Mouse (Mus musculus): ENCODE data around the gene Ier5. TPM values are rescaled to one million over a fixed set of nuclear protein-coding genes. Genes with fewer than 3 reads are reported as not detected.

Ier5 gene
- total and polyA plus RNA-seq, 3 experiments = 47.7 to 59.3 (median 58.8) TPM

- peak; percentile 93 for TF ChIP-seq NELFE (IDR thresholded peaks at IDR 0.05; ENCODE audit: low read depth, low read length)
- peak; percentile 46 for TF ChIP-seq RAD21 (IDR thresholded peaks at IDR 0.05; ENCODE audit: low read depth, low read length)
- TF ChIP-seq UBTF (IDR thresholded peaks at IDR 0.05; ENCODE audit: low read depth, low read length) = no peak
- TF ChIP-seq POLR2AphosphoS2 (IDR thresholded peaks at IDR 0.05; ENCODE audit: low read depth, low read length) = peak; percentile 57; the same call in 1 of the 2 replicates
- TF ChIP-seq USF1 (IDR thresholded peaks at IDR 0.05; ENCODE audit: low read depth, low read length) = no peak
- peak; percentile 97 for TF ChIP-seq MEF2A (IDR thresholded peaks at IDR 0.05; ENCODE audit: borderline replicate concordance, low read depth, low read length)
Measured at GRCm38 (mm10) chr1:155050174-155050573, 49.3 kb downstream of the Ier5 start (continued).

GRCm38 (mm10) chr1:155048947-155049346 lies 50.5 kb downstream of the Ier5 start:
- H3K4me2 ChIP-seq (ENCODE audit: insufficient read depth, low read depth, poor library complexity, severe bottlenecking) = peak overlapping the region; percentile 88
- H3K27ac ChIP-seq (ENCODE audit: insufficient read depth, low read depth) = peak overlapping the region; percentile 86; the same call in 1 of the 2 replicates
- dilution Hi-C loops (cut with MboI; ENCODE audit: extremely low pct_ligation_motif_present, extremely low pct_unique_long_range_greater_than_20kb, low sequenced_read_pairs) = loop anchor here (25.0 kb wide), 1 partner anchor 163 kb away; no protein-coding TSS in a partner anchor
- no peak overlapping the region for H3K4me3 ChIP-seq (replicated peaks in 1 of 3; ENCODE audit: low read depth in 2 of 3, low read length in 2 of 3, poor library complexity in 1 of 3)
- no peaks in the 10 kb centered on the region for H3K27me3 ChIP-seq (replicated peaks)
- no peaks in the 10 kb centered on the region; the same call in 1 of the 2 replicates for H3K79me2 ChIP-seq (replicated peaks; ENCODE audit: control insufficient read depth, extremely low read depth, insufficient read depth, poor library complexity, severe bottlenecking)
- peaks cover 19 to 43% of the 10 kb centered on the region in 2 experiments for H3K4me1 ChIP-seq (ENCODE audit: control insufficient read depth in 1 of 2, insufficient read depth in 2 of 2)
- in situ Hi-C loops (cut with MboI; ENCODE audit: low pct_ligation_motif_present, low pct_unique_long_range_greater_than_20kb, low sequenced_read_pairs) = no loop called here
- DNase-seq (ENCODE audit: extremely low read depth) = peak; percentile 91
- H3K36me3 ChIP-seq (replicated peaks in 1 of 2; ENCODE audit: control insufficient read depth in 1 of 2, insufficient read depth in 1 of 2, low read length in 1 of 2) = no peaks in the 10 kb centered on the region
- TF ChIP-seq SMC3 (IDR thresholded peaks at IDR 0.05; ENCODE audit: low read depth, low read length) = peak; percentile 100
- no peak for TF ChIP-seq UBTF (IDR thresholded peaks at IDR 0.05; ENCODE audit: low read depth, low read length)
- no peak for TF ChIP-seq MAZ (IDR thresholded peaks at IDR 0.05; ENCODE audit: low read depth, low read length)
- TF ChIP-seq KAT2A (IDR thresholded peaks at IDR 0.05; ENCODE audit: insufficient replicate concordance, low read length) = no peak
- TF ChIP-seq MXI1 (IDR thresholded peaks at IDR 0.05; ENCODE audit: low read depth, low read length) = no peak; the same call in 1 of the 2 replicates
- peak; percentile 41; the same call in 1 of the 2 replicates for TF ChIP-seq NELFE (IDR thresholded peaks at IDR 0.05; ENCODE audit: low read depth, low read length)
- TF ChIP-seq MAX (IDR thresholded peaks at IDR 0.05; ENCODE audit: low read length) = no peak
- no peak; the same call in 1 of the 2 replicates for TF ChIP-seq ETS1 (conservative IDR thresholded peaks at IDR 0.05; ENCODE audit: low read depth, low read length)
- TF ChIP-seq SIN3A (IDR thresholded peaks at IDR 0.05; ENCODE audit: low read length) = peak; percentile 40; the same call in 1 of the 2 replicates
- TF ChIP-seq ZKSCAN1 (IDR thresholded peaks at IDR 0.05; ENCODE audit: borderline replicate concordance, low read depth, low read length) = no peak
- no peak for TF ChIP-seq MAFK (IDR thresholded peaks at IDR 0.05; ENCODE audit: insufficient replicate concordance, low read length)
- no peak; the same call in 1 of the 2 replicates for TF ChIP-seq MYC (IDR thresholded peaks at IDR 0.05; ENCODE audit: low read depth, low read length)
- TF ChIP-seq JUND (conservative IDR thresholded peaks at IDR 0.05; ENCODE audit: low read depth, low read length) = no peak
- peak; percentile 80 to 98 for TF ChIP-seq CTCF (conservative IDR thresholded peaks at IDR 0.05 in 1 of 2, IDR thresholded peaks at IDR 0.05 in 1 of 2; ENCODE audit: low read depth in 2 of 2, low read length in 2 of 2)
- TF ChIP-seq E2F4 (IDR thresholded peaks at IDR 0.05; ENCODE audit: insufficient replicate concordance, low read depth, low read length) = no peak
- no peak for TF ChIP-seq ZNF384 (IDR thresholded peaks at IDR 0.05; ENCODE audit: low read depth, low read length)
- TF ChIP-seq BHLHE40 (IDR thresholded peaks at IDR 0.05; ENCODE audit: low read depth, low read length) = peak; percentile 30; the same call in 1 of the 2 replicates
- no peak for TF ChIP-seq HCFC1 (IDR thresholded peaks at IDR 0.05; ENCODE audit: low read depth, low read length)
- no peak for TF ChIP-seq RCOR1 (conservative IDR thresholded peaks at IDR 0.05; ENCODE audit: low read depth, low read length)
- TF ChIP-seq ZC3H11A (IDR thresholded peaks at IDR 0.05; ENCODE audit: low read depth, low read length) = peak; percentile 100
- peak; percentile 30; the same call in 1 of the 2 replicates for TF ChIP-seq MEF2A (IDR thresholded peaks at IDR 0.05; ENCODE audit: borderline replicate concordance, low read depth, low read length)
- TF ChIP-seq IRF4 (IDR thresholded peaks at IDR 0.05; ENCODE audit: low read depth, low read length) = peak; percentile 60; the same call in 1 of the 2 replicates
- no peak for TF ChIP-seq ZMIZ1 (IDR thresholded peaks at IDR 0.05; ENCODE audit: low read depth, low read length)
- TF ChIP-seq CHD2 (IDR thresholded peaks at IDR 0.05; ENCODE audit: low read length) = no peak
- TF ChIP-seq EP300 (IDR thresholded peaks at IDR 0.05; ENCODE audit: low read length) = no peak
- no peak; the same call in none of the 2 replicates for TF ChIP-seq RAD21 (IDR thresholded peaks at IDR 0.05; ENCODE audit: low read depth, low read length)
- TF ChIP-seq TCF12 (IDR thresholded peaks at IDR 0.05; ENCODE audit: low read depth, low read length) = 0 out of 2 replicates have a peak, but pooled peaks have one; percentile 51
- no peak for TF ChIP-seq POLR2A (IDR thresholded peaks at IDR 0.05; ENCODE audit: low read depth, low read length)
- peak overlapping the region; percentile 51 for H3K9ac ChIP-seq (ENCODE audit: insufficient read depth, low read depth)
- H3K9me3 ChIP-seq (replicated peaks; ENCODE audit: low read length) = no peaks in the 10 kb centered on the region
